In the genomic region with DNA sequence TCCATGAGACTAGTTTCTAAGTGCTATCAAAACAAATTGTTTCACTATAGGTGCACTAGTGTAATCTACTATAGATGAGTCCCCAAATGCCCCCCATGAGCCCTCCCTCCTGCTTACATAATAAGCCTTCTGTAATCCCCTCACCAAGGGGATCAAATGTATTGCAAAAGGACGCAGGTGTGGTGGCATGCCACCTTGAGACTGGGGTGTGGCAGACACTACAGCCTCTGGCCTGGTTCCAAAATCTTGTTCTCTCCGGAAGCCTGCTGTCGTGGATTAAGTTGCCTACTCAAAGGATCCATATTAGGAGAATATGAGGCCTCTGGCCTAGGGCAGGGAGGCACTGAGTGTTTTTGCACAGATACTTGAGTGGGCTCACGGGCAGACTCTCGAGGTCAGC, we compare ENCODE assay signal across 12 mouse cellular contexts.
DNase-seq lines count a peak whose midpoint lies in the region; ATAC-seq and TF ChIP-seq lines count a peak whose summit lies in the region.
"Had no signal": no experiment of that assay in that cellular context is flagged by ENCODE, and none has a peak within 500 bp of the region (broad histone marks: within the 10 kb centered on the region; RNA-seq: fewer than 3 reads in every experiment).

No protein-coding gene starts in this region.

- no peak overlapping the region for H3K9ac ChIP-seq in liver, adult 2 months (ENCODE audit: low read depth, low read length)
- H3K9ac ChIP-seq in liver, embryonic 16.5 days (ENCODE audit: low read depth, low read length): no peak overlapping the region
- H3K9ac ChIP-seq: forebrain, embryonic 13.5 days had no signal

- DNase-seq in liver, adult 2 months (ENCODE audit: extremely low read depth, low read depth, low spot score): peak; percentile 33
- no peak for DNase-seq in liver
- peak; percentile 47 for DNase-seq in gonadal fat pad, adult 2 months (ENCODE audit: low read depth)
- no peak for DNase-seq in spleen, adult 12 weeks (ENCODE audit: low spot score)
- DNase-seq in layer of hippocampus, postnatal 25 days (ENCODE audit: extremely low spot score in 1 of 2, low spot score in 1 of 2): no peak
- DNase-seq: cerebellum, postnatal 36 days; gastrocnemius, postnatal 10 days had no signal

- 0 out of 2 replicates have a peak, but pooled peaks cover 3% of the 10 kb centered on the region for H3K79me2 ChIP-seq in liver, adult 2 months (ENCODE audit: control insufficient read depth, insufficient read depth, low read length)

- no peak for TF ChIP-seq CTCF in liver, adult 2 months (IDR thresholded peaks at IDR 0.05; ENCODE audit: low read depth, low read length)
- no peak for TF ChIP-seq CTCF in small intestine, adult 2 months (IDR thresholded peaks at IDR 0.05; ENCODE audit: extremely low read depth, insufficient read length, insufficient replicate concordance, low read depth, low read length)

- no peaks in the 10 kb centered on the region for H3K27me3 ChIP-seq in liver, adult 2 months (ENCODE audit: control insufficient read depth, insufficient read depth, low read length)
- H3K27me3 ChIP-seq in liver, embryonic 16.5 days (ENCODE audit: control insufficient read depth, insufficient read depth, low read depth, low read length): no peaks in the 10 kb centered on the region
- H3K27me3 ChIP-seq in small intestine, adult 2 months (ENCODE audit: control insufficient read depth, insufficient read depth, low read length): no peaks in the 10 kb centered on the region
- H3K27me3 ChIP-seq: forebrain, embryonic 13.5 days had no signal

- H3K4me1 ChIP-seq in liver, adult 2 months (ENCODE audit: control insufficient read depth, insufficient read depth, low read length): peaks cover 15% of the 10 kb centered on the region
- H3K4me1 ChIP-seq in liver, embryonic 16.5 days (ENCODE audit: control insufficient read depth, low read depth, low read length): no peaks in the 10 kb centered on the region; the same call in 1 of the 2 replicates
- H3K4me1 ChIP-seq in small intestine, adult 2 months (ENCODE audit: control insufficient read depth, insufficient read depth, insufficient read length, low read length): peaks cover 17% of the 10 kb centered on the region; the same call in 1 of the 2 replicates
- H3K4me1 ChIP-seq: forebrain, embryonic 13.5 days; hindbrain, embryonic 10.5 days had no signal

- no peak overlapping the region for H3K4me3 ChIP-seq in liver, adult 2 months (ENCODE audit: insufficient read depth, low read depth, low read length)
- no peak overlapping the region for H3K4me3 ChIP-seq in liver, embryonic 16.5 days (ENCODE audit: low read depth, low read length)
- no peak overlapping the region for H3K4me3 ChIP-seq in small intestine, adult 2 months (ENCODE audit: low read depth, low read length)
- H3K4me3 ChIP-seq: forebrain, embryonic 13.5 days; hindbrain, embryonic 10.5 days had no signal

- H3K9me3 ChIP-seq in liver, embryonic 16.5 days (replicated peaks; ENCODE audit: control insufficient read depth, low read length): no peaks in the 10 kb centered on the region
- H3K9me3 ChIP-seq: forebrain, embryonic 13.5 days; hindbrain, embryonic 10.5 days had no signal

- no peak overlapping the region for H3K27ac ChIP-seq in liver, adult 2 months (replicated peaks; ENCODE audit: insufficient read depth, low read depth, low read length)
- H3K27ac ChIP-seq in liver, embryonic 16.5 days (ENCODE audit: low read length): peak overlapping the region; percentile 68
- peak overlapping the region; percentile 69 for H3K27ac ChIP-seq in small intestine, adult 2 months (ENCODE audit: insufficient read depth, low read depth, low read length)
- H3K27ac ChIP-seq: forebrain, embryonic 13.5 days; hindbrain, embryonic 10.5 days had no signal

- WGBS in liver, adult 2 months: 13% methylated on average over 5 of the region's 5 CpGs
- 60% methylated on average over 5 of the region's 5 CpGs for WGBS in liver, embryonic 16.5 days (ENCODE audit: insufficient replicate concordance)
- 23% methylated on average over 5 of the region's 5 CpGs for WGBS in small intestine, adult 2 months

- H3K36me3 ChIP-seq in liver, adult 2 months (ENCODE audit: control insufficient read depth, insufficient read depth, low read length): peaks cover 17% of the 10 kb centered on the region
- H3K36me3 ChIP-seq in liver, embryonic 16.5 days (ENCODE audit: control insufficient read depth, insufficient read depth): no peaks in the 10 kb centered on the region
- H3K36me3 ChIP-seq in small intestine, adult 2 months (ENCODE audit: control insufficient read depth, insufficient read depth, low read length): peaks cover 18% of the 10 kb centered on the region

- H3K4me2 ChIP-seq in liver, embryonic 16.5 days (ENCODE audit: low read depth, low read length): no peak overlapping the region
- H3K4me2 ChIP-seq: forebrain, embryonic 13.5 days had no signal

- TF ChIP-seq POLR2A in liver, adult 2 months (IDR thresholded peaks at IDR 0.05; ENCODE audit: extremely low read depth, insufficient read depth, low read length): no peak
- TF ChIP-seq POLR2A in small intestine, adult 2 months (IDR thresholded peaks at IDR 0.05; ENCODE audit: low read depth, low read length): no peak

- ATAC-seq in liver, embryonic 16.5 days (ENCODE audit: low read depth): no peak
- no peak for ATAC-seq in erythroid progenitor cell, adult 5-6 weeks (replicated peaks; ENCODE audit: low FRiP score, poor library complexity, severe bottlenecking)
- ATAC-seq: forebrain, embryonic 13.5 days had no signal

Comparison
In these comparisons a context has a peak if more than half of its experiments do, and no peak if none do; other contexts are left out.
1. DNase-seq: peak in liver, adult 2 months (single experiment) and gonadal fat pad, adult 2 months (single experiment); none in liver (single experiment), spleen, adult 12 weeks (single experiment) and layer of hippocampus, postnatal 25 days (0 of 2).